Mouse (Mus musculus): ENCODE results near the gene Pgpep1.

- TF ChIP-seq CTCF (IDR thresholded peaks at IDR 0.05; ENCODE audit: low read depth) (no peak), EP300 (IDR thresholded peaks at IDR 0.05; ENCODE audit: low read depth) (no peak)
These were observed 60.5 kb downstream of the Pgpep1 start for GRCm38 (mm10) chr8:70599507-70600290.
